In genomic region chr11:102962861-102963245, GRCm38 (mm10) we compare ENCODE assay signal across 11 mouse cellular contexts. TPM values are rescaled to one million over a fixed set of nuclear protein-coding genes. Genes with fewer than 3 reads are reported as not detected.
DNase-seq lines count a peak whose midpoint lies in the region; ATAC-seq and TF ChIP-seq lines count a peak whose summit lies in the region.
"Had no signal": no experiment of that assay in that cellular context is flagged by ENCODE, and none has a peak within 500 bp of the region (broad histone marks: within the 10 kb centered on the region; RNA-seq: fewer than 3 reads in every experiment).

No protein-coding gene starts in this region.

- no peaks in the 10 kb centered on the region for H3K9me3 ChIP-seq in lung, postnatal 0 days (ENCODE audit: low read length)
- no peaks in the 10 kb centered on the region for H3K9me3 ChIP-seq in forebrain, embryonic 14.5 days (replicated peaks; ENCODE audit: control insufficient read depth, low read length)
- H3K9me3 ChIP-seq in limb, embryonic 12.5 days, result no peaks in the 10 kb centered on the region
- no peaks in the 10 kb centered on the region for H3K9me3 ChIP-seq in neural tube, embryonic 15.5 days (replicated peaks)

- no peak overlapping the region for H3K27ac ChIP-seq in lung, postnatal 0 days (ENCODE audit: low read length)
- no peak overlapping the region for H3K27ac ChIP-seq in forebrain, embryonic 14.5 days (ENCODE audit: low read depth, low read length)
- peak overlapping the region; percentile 76 for H3K27ac ChIP-seq in limb, embryonic 12.5 days
- peak overlapping the region; percentile 71 for H3K27ac ChIP-seq in neural tube, embryonic 15.5 days (replicated peaks)

- TF ChIP-seq CTCF in lung, postnatal 0 days (IDR thresholded peaks at IDR 0.05), result no peak

- no peak for ATAC-seq in lung, postnatal 0 days
- 0 out of 2 replicates have a peak, but pooled peaks have one; percentile 7 for ATAC-seq in forebrain, embryonic 14.5 days
- ATAC-seq in limb, embryonic 12.5 days (ENCODE audit: insufficient number of reproducible peaks, insufficient read depth, low FRiP score, low TSS enrichment, low read depth), result no peak
- ATAC-seq in neural tube, embryonic 15.5 days (ENCODE audit: low FRiP score), result no peak
- no peak for ATAC-seq in activated CD4-positive, CD25-positive, alpha-beta regulatory T cell, adult 4 months

- no peaks in the 10 kb centered on the region for H3K36me3 ChIP-seq in lung, postnatal 0 days (ENCODE audit: insufficient read depth, low read length)
- H3K36me3 ChIP-seq in forebrain, embryonic 14.5 days (ENCODE audit: control insufficient read depth, insufficient read depth, low read length), result no peaks in the 10 kb centered on the region
- no peaks in the 10 kb centered on the region for H3K36me3 ChIP-seq in limb, embryonic 12.5 days
- H3K36me3 ChIP-seq in neural tube, embryonic 15.5 days, result no peaks in the 10 kb centered on the region

- H3K4me2 ChIP-seq in lung, postnatal 0 days (replicated peaks; ENCODE audit: low read depth, low read length), result peak overlapping the region; percentile 35; the same call in 1 of the 2 replicates
- peak overlapping the region; percentile 40 for H3K4me2 ChIP-seq in forebrain, embryonic 14.5 days (ENCODE audit: low read length)
- H3K4me2 ChIP-seq in limb, embryonic 12.5 days, result peak overlapping the region; percentile 50
- peak overlapping the region; percentile 47 for H3K4me2 ChIP-seq in neural tube, embryonic 15.5 days

- H3K27me3 ChIP-seq in lung, postnatal 0 days (replicated peaks; ENCODE audit: insufficient read depth, low read length), result 0 out of 2 replicates have a peak, but pooled peaks cover 5% of the 10 kb centered on the region
- H3K27me3 ChIP-seq in forebrain, embryonic 14.5 days (replicated peaks; ENCODE audit: control insufficient read depth, insufficient read depth, low read length), result no peaks in the 10 kb centered on the region
- peaks cover 9% of the 10 kb centered on the region; the same call in 1 of the 2 replicates for H3K27me3 ChIP-seq in limb, embryonic 12.5 days
- H3K27me3 ChIP-seq in neural tube, embryonic 15.5 days (replicated peaks), result peaks cover 5% of the 10 kb centered on the region; the same call in 1 of the 2 replicates

- WGBS in lung, postnatal 0 days, result 56% methylated on average over 7 of the region's 7 CpGs
- 19% methylated on average over 7 of the region's 7 CpGs for WGBS in forebrain, embryonic 14.5 days
- 28% methylated on average over 7 of the region's 7 CpGs for WGBS in limb, embryonic 12.5 days
- WGBS in neural tube, embryonic 15.5 days, result 20% methylated on average over 7 of the region's 7 CpGs

- TF ChIP-seq EP300 in lung, postnatal 0 days (IDR thresholded peaks at IDR 0.05), result no peak

- H3K9ac ChIP-seq in lung, postnatal 0 days (replicated peaks; ENCODE audit: low read depth), result no peak overlapping the region
- peak overlapping the region; percentile 58 for H3K9ac ChIP-seq in forebrain, embryonic 14.5 days (ENCODE audit: low read length)
- H3K9ac ChIP-seq in limb, embryonic 12.5 days (replicated peaks), result 0 out of 2 replicates have a peak overlapping the region, but pooled peaks have one; percentile 53
- no peak overlapping the region for H3K9ac ChIP-seq in neural tube, embryonic 15.5 days (replicated peaks)

- no peak overlapping the region for H3K4me3 ChIP-seq in lung, postnatal 0 days (ENCODE audit: low read depth, low read length)
- H3K4me3 ChIP-seq in forebrain, embryonic 14.5 days (ENCODE audit: low read depth, low read length), result no peak overlapping the region
- H3K4me3 ChIP-seq in limb, embryonic 12.5 days (replicated peaks), result no peak overlapping the region
- 0 out of 2 replicates have a peak overlapping the region, but pooled peaks have one; percentile 10 for H3K4me3 ChIP-seq in neural tube, embryonic 15.5 days (replicated peaks)

- no peak for DNase-seq in lung, postnatal 0 days (ENCODE audit: low spot score)
- DNase-seq in lung, postnatal 14 days, result no peak
- DNase-seq in forebrain, embryonic 14.5 days (ENCODE audit: low spot score), result no peak
- DNase-seq in urinary bladder, adult 2 months (ENCODE audit: low spot score), result no peak
- DNase-seq in testis, postnatal 14 days (ENCODE audit: low spot score), result no peak
- DNase-seq: gastrocnemius, postnatal 25 days; kidney, adult 2 months; lung, postnatal 36 days had no signal

- H3K4me1 ChIP-seq in lung, postnatal 0 days (ENCODE audit: insufficient read depth, low read depth, low read length), result peaks cover 4% of the 10 kb centered on the region; the same call in 1 of the 2 replicates
- peaks cover 13% of the 10 kb centered on the region for H3K4me1 ChIP-seq in forebrain, embryonic 14.5 days (ENCODE audit: control insufficient read depth, insufficient read depth, low read length)
- H3K4me1 ChIP-seq in limb, embryonic 12.5 days (replicated peaks), result peaks cover 23% of the 10 kb centered on the region
- H3K4me1 ChIP-seq in neural tube, embryonic 15.5 days, result peaks cover 25% of the 10 kb centered on the region

RNA-seq across cellular contexts. Expression of gene C1ql1, which starts 16.4 kb away (rescaled TPM):
- polyA plus RNA-seq in lung, postnatal 0 days (2015; fragmentation: Nextera tagmentation; extraction: Ambion mirVana), result 0.30 and 0.31 TPM in 2 replicates
- 1.9 and 2.5 TPM in 2 replicates for polyA plus RNA-seq in forebrain, embryonic 14.5 days (2014; fragmentation: Nextera tagmentation; extraction: Ambion mirVana)
- polyA plus RNA-seq in limb, embryonic 12.5 days (2016; fragmentation: Nextera tagmentation; extraction: Ambion mirVana), result 1.3 and 1.6 TPM in 2 replicates
- polyA plus RNA-seq in neural tube, embryonic 15.5 days (2015; fragmentation: Nextera tagmentation; extraction: Ambion mirVana), result 4.4 TPM in 2 replicates
- 0.44 and 0.49 TPM in 2 replicates for polyA plus RNA-seq in urinary bladder, adult 2 months (2012; rRNA removed)
- polyA plus RNA-seq in activated CD4-positive, CD25-positive, alpha-beta regulatory T cell, adult 4 months (2017; shearing (Covaris generic)), result not detected

RNA-seq across cellular contexts. Expression of gene Kif18b, which starts 37.9 kb away (rescaled TPM):
- polyA plus RNA-seq in lung, postnatal 0 days (2015; fragmentation: Nextera tagmentation; extraction: Ambion mirVana), result 0.33 and 0.36 TPM in 2 replicates
- 4.3 and 5.1 TPM in 2 replicates for polyA plus RNA-seq in forebrain, embryonic 14.5 days (2014; fragmentation: Nextera tagmentation; extraction: Ambion mirVana)
- 10.3 and 13.1 TPM in 2 replicates for polyA plus RNA-seq in limb, embryonic 12.5 days (2016; fragmentation: Nextera tagmentation; extraction: Ambion mirVana)
- 1.9 and 3.9 TPM in 2 replicates for polyA plus RNA-seq in neural tube, embryonic 15.5 days (2015; fragmentation: Nextera tagmentation; extraction: Ambion mirVana)
- 0.56 and 0.71 TPM in 2 replicates for polyA plus RNA-seq in urinary bladder, adult 2 months (2012; rRNA removed)
- polyA plus RNA-seq in activated CD4-positive, CD25-positive, alpha-beta regulatory T cell, adult 4 months (2017; shearing (Covaris generic)), result 1 to 10 TPM; 1.6 to 1.9 TPM

Comparison
In these comparisons a context has a peak if more than half of its experiments do, and no peak if none do; other contexts are left out.
1. H3K27ac ChIP-seq: peak in limb, embryonic 12.5 days (single experiment) and neural tube, embryonic 15.5 days (single experiment); none in lung, postnatal 0 days (single experiment) and forebrain, embryonic 14.5 days (single experiment).
2. H3K9ac ChIP-seq: peak in forebrain, embryonic 14.5 days (single experiment) and limb, embryonic 12.5 days (single experiment); none in lung, postnatal 0 days (single experiment) and neural tube, embryonic 15.5 days (single experiment).
3. Peak in every context shown above with its lines, with median percentiles within 50 percentile points of each other: H3K4me2 ChIP-seq.